Mouse (Mus musculus) heart, embryonic 14.5 days (tissue): ENCODE measurements around the gene Pard3b. TPM values are rescaled to one million over a fixed set of nuclear protein-coding genes. Genes with fewer than 3 reads are reported as not detected.
"Not testable (repeated sequence)": the region's sequence is repeated elsewhere in the genome, so short reads cannot be mapped to it uniquely, and the experiment has no call there.

ENCODE experiments used
- ATAC-seq: fragments of 200-750 bp; cut with Nextera tagmentation; 2 replicates; pipeline ENCODE4 v1.8.0; 2017; ENCODE audit warnings: low read depth, moderate TSS enrichment; ENCODE audit not compliant: insufficient number of reproducible peaks, insufficient read depth, low FRiP score
- H3K27ac ChIP-seq, 2 experiments: fragments of 200-500 bp in 1 of 2; fragments of 300-500 bp in 1 of 2; sonication (generic) in 1 of 2; replicated peaks in 1 of 2; 2 replicates each; pipeline ENCODE4 v1.5.1; 2012 to 2014; ENCODE audit warnings: low read depth in 2 of 2, low read length in 2 of 2, control low read depth in 1 of 2, mild to moderate bottlenecking in 1 of 2, mixed read lengths in 1 of 2; ENCODE audit not compliant: control insufficient read depth in 1 of 2, insufficient read depth in 1 of 2
- H3K27me3 ChIP-seq: fragments of 300-500 bp; sonication (generic); 2 replicates; pipeline ENCODE4 v1.6.1; 2014; ENCODE audit warnings: mild to moderate bottlenecking, low read length, control low read depth; ENCODE audit not compliant: control insufficient read depth, insufficient read depth
- H3K36me3 ChIP-seq: fragments of 300-500 bp; sonication (generic); 2 replicates; pipeline ENCODE4 v1.6.1; 2014; ENCODE audit warnings: mild to moderate bottlenecking, control low read depth, low read length, mixed read lengths; ENCODE audit not compliant: control insufficient read depth, insufficient read depth
- H3K4me1 ChIP-seq, 2 experiments: fragments of 200-500 bp in 1 of 2; fragments of 300-500 bp in 1 of 2; sonication (generic) in 1 of 2; 2 replicates each; pipeline ENCODE4 v1.6.1; 2012 to 2014; ENCODE audit warnings: low read length in 2 of 2, control low read depth in 1 of 2, mixed read lengths in 1 of 2; ENCODE audit not compliant: control insufficient read depth in 2 of 2, insufficient read depth in 2 of 2
- H3K4me2 ChIP-seq: fragments of 300-500 bp; sonication (generic); 2 replicates; pipeline ENCODE4 v1.6.1; 2014; ENCODE audit warnings: mild to moderate bottlenecking, low read length
- H3K4me3 ChIP-seq, 2 experiments: fragments of 200-500 bp in 1 of 2; fragments of 300-500 bp in 1 of 2; sonication (generic) in 1 of 2; 2 replicates each; pipeline ENCODE4 v1.5.1; 2012 to 2014; ENCODE audit warnings: low read length in 2 of 2, mild to moderate bottlenecking in 2 of 2, control low read depth in 1 of 2, low read depth in 1 of 2, moderate library complexity in 1 of 2; ENCODE audit not compliant: control insufficient read depth in 1 of 2, insufficient read depth in 1 of 2
- H3K9ac ChIP-seq: fragments of 300-500 bp; sonication (generic); 2 replicates; pipeline ENCODE4 v1.6.1; 2014; ENCODE audit warnings: mild to moderate bottlenecking, low read length
- H3K9me3 ChIP-seq: fragments of 300-500 bp; sonication (generic); 2 replicates; pipeline ENCODE4 v1.6.1; 2016; ENCODE audit warnings: low read length, control low read depth; ENCODE audit not compliant: control insufficient read depth
- whole genome bisulfite sequencing: fragments of 180-500 bp; shearing (Covaris S2); extraction: QIAGEN DNeasy Blood & Tissue Kit; methylation state at CpG from one replicate; pipeline ENCODE4 v1.1.7; 2014; 5-methylcytosine and 5-hydroxymethylcytosine counted together
- polyA plus RNA-seq: library from polyadenylated mRNA; unstranded; fragments of >200 nt; fragmentation: Nextera tagmentation; extraction: Ambion mirVana; gene quantifications from 2 replicates; pipeline ENCODE4 v1.2.1, GENCODE M21; 2014

Gene Pard3b
- polyA plus RNA-seq, 1 experiment from 2014 or later, result 17.1 TPM

DNA sequence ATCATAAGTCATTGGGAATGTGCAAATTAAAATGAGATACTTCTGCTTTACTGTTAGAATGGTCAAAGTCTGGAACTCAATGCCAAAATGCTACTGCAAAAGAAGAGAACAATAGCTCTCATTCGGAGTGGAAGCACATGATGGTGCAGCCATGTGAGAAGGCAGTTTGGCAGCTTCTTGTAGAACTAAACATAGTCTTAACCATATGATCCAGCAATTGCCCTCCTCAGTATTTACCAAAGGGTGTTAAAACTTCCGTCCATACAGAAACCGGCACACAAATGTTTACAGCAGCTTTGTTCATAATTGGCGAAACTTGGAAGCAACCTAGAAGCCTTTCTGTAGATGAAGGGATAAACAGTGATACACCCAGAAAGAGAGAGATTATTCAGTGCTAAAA is 943.9 kb downstream of the Pard3b start:
- ATAC-seq, result no peak
- Histone ChIP-seq H3K4me1 (peaks cover 3 to 14% of the 10 kb centered on the region in 2 experiments; a peak in 2 of 4 replicates), H3K27ac (no peak overlapping the region), H3K27me3 (no peaks in the 10 kb centered on the region), H3K9ac (no peak overlapping the region), H3K4me3 (no peak overlapping the region), H3K36me3 (no peaks in the 10 kb centered on the region), H3K9me3 (no peaks in the 10 kb centered on the region), H3K4me2 (no peak overlapping the region)
- 90% methylated on average over 4 of the region's 4 CpGs for WGBS

GRCm38 (mm10) chr1:62587536-62587935 is 948.9 kb downstream of the Pard3b start:
- WGBS, result 92% methylated on average over 6 of the region's 6 CpGs
- H3K27ac ChIP-seq, result no peak overlapping the region
- H3K9ac ChIP-seq, result no peak overlapping the region
- no peaks in the 10 kb centered on the region for H3K36me3 ChIP-seq
- H3K4me2 ChIP-seq, result no peak overlapping the region
- no peak overlapping the region for H3K4me3 ChIP-seq
- peaks cover 6 to 13% of the 10 kb centered on the region in 2 experiments for H3K4me1 ChIP-seq
- H3K27me3 ChIP-seq, result no peaks in the 10 kb centered on the region
- ATAC-seq, result no peak
- H3K9me3 ChIP-seq, result no peaks in the 10 kb centered on the region

- WGBS, result 31% methylated on average over 6 of the region's 6 CpGs
Observed at GRCm38 (mm10) chr1:62591296-62592031, 952.8 kb downstream of the Pard3b start.

DNA sequence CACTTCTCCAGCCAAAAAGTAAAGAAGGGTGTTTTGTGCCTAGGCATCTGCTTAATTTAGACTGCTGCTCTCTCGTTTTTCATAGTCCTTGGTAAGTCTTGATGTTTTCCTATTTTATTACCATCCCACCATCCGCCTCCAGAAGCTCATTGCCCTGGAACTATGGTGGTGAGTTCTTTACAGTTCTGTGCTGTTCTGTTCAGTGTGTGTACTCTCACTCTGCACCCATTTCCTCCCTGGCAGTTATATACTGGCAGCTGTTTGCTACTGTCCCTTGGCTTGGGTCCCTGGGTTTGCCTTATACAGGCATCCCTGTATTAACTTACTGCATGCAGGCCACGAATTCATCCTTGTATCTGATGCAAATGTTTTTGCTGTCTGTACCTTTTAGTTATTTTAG is 956.8 kb downstream of the Pard3b start:
- H3K4me1 ChIP-seq, result peaks cover 6 to 10% of the 10 kb centered on the region in 2 experiments
- ATAC-seq, result no peak
- H3K27ac ChIP-seq, result no peak overlapping the region
- WGBS, result 58% methylated on average over 3 of the region's 3 CpGs
- no peak overlapping the region for H3K9ac ChIP-seq
- no peaks in the 10 kb centered on the region for H3K9me3 ChIP-seq
- no peak overlapping the region for H3K4me2 ChIP-seq
- no peaks in the 10 kb centered on the region for H3K36me3 ChIP-seq
- no peak overlapping the region for H3K4me3 ChIP-seq
- H3K27me3 ChIP-seq, result no peaks in the 10 kb centered on the region

More at GRCm38 (mm10) chr1:62591296-62592031, 952.8 kb downstream of the Pard3b start:
- no peak overlapping the region for H3K4me3 ChIP-seq
- ATAC-seq, result 0 out of 2 replicates have a peak, but pooled peaks have one; percentile 54
- no peaks in the 10 kb centered on the region for H3K27me3 ChIP-seq
- no peak overlapping the region for H3K4me2 ChIP-seq
- H3K9me3 ChIP-seq, result no peaks in the 10 kb centered on the region
- no peaks in the 10 kb centered on the region for H3K36me3 ChIP-seq
- H3K27ac ChIP-seq, result no peak overlapping the region
- H3K9ac ChIP-seq, result no peak overlapping the region
- H3K4me1 ChIP-seq, result peaks cover 6 to 13% of the 10 kb centered on the region in 2 experiments

DNA sequence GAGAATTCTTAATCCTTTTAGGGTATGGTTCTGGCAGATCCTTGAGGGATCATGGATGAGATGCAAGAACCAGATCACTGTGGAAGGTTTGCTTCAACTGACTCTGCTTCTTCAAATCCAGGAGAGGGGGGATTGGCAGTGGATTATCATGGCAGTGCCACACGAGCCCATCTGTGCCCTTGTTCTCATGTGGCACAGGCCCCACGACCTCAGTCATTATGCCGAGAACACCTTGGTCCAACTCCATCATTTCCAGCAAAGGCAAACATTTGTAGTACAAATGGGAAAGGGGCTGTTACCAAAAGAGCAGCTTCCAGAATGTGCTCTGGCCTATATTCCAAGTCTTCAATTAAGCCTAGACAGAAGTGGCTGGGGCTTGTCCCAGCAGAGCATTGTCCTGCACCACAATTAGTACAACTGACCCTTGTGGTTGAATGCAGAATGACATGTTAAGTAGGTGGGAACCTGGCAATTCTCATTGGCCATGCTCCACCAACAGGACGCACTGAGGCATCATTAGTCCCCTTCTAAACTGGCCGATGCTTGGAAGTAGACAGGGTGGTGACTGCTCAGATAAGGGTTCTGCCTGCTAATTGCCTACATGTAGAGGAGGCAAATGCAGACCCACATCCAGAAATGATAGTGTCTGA is 959.3 kb downstream of the Pard3b start:
- Histone ChIP-seq H3K27ac (no peak overlapping the region), H3K27me3 (no peaks in the 10 kb centered on the region), H3K9ac (no peak overlapping the region), H3K4me1 (no peaks in the 10 kb centered on the region), H3K4me3 (no peak overlapping the region), H3K4me2 (no peak overlapping the region), H3K9me3 (no peaks in the 10 kb centered on the region), H3K36me3 (no peaks in the 10 kb centered on the region)
- WGBS, result 64% methylated on average over 5 of the region's 5 CpGs
- ATAC-seq, result no peak

GRCm38 (mm10) chr1:62598551-62598950 is 959.9 kb downstream of the Pard3b start:
- Histone ChIP-seq H3K27me3 (no peaks in the 10 kb centered on the region), H3K9me3 (no peaks in the 10 kb centered on the region), H3K4me1 (no peaks in the 10 kb centered on the region), H3K4me3 (no peak overlapping the region), H3K9ac (no peak overlapping the region), H3K4me2 (no peak overlapping the region), H3K36me3 (no peaks in the 10 kb centered on the region), H3K27ac (no peak overlapping the region)
- 34% methylated on average over 5 of the region's 5 CpGs for WGBS
- no peak for ATAC-seq

- H3K36me3 ChIP-seq, ATAC-seq, H3K9me3 ChIP-seq, H3K27ac ChIP-seq, H3K27me3 ChIP-seq, H3K4me2 ChIP-seq, H3K9ac ChIP-seq, H3K4me1 ChIP-seq, H3K4me3 ChIP-seq: not testable (repeated sequence)
- WGBS, result 86% methylated on average over 1 of the region's 1 CpGs
Observed at GRCm38 (mm10) chr1:62604644-62605043, 966.0 kb downstream of the Pard3b start.
